8 mouse cellular contexts compared by ENCODE assay signal in genomic region chr1:73943667-73944289, GRCm38 (mm10).
DNase-seq lines count a peak whose midpoint lies in the region; ATAC-seq and TF ChIP-seq lines count a peak whose summit lies in the region.

No protein-coding gene starts in this region.

- no peak for TF ChIP-seq POLR2A in limb, embryonic 14.5 days (IDR thresholded peaks at IDR 0.05; ENCODE audit: borderline replicate concordance, extremely low read depth, insufficient read depth, insufficient read length)

- ATAC-seq in midbrain, embryonic 14.5 days (ENCODE audit: low FRiP score, low TSS enrichment) = no peak
- peak; percentile 31 for ATAC-seq in heart, postnatal 0 days (ENCODE audit: insufficient read depth, low read depth)
- peak; percentile 59; the same call in 1 of the 2 replicates for ATAC-seq in limb, embryonic 14.5 days (ENCODE audit: low FRiP score, low read depth)
- no peak for ATAC-seq in liver, embryonic 11.5 days (replicated peaks; ENCODE audit: low FRiP score)

- TF ChIP-seq CTCF in heart, postnatal 0 days (IDR thresholded peaks at IDR 0.05; ENCODE audit: low read depth) = no peak

- H3K4me1 ChIP-seq in midbrain, embryonic 14.5 days (ENCODE audit: control insufficient read depth, insufficient read depth, low read length) = 0 out of 2 replicates have a peak, but pooled peaks cover 8% of the 10 kb centered on the region
- H3K4me1 ChIP-seq in midbrain, embryonic 10.5 days = peaks cover 33% of the 10 kb centered on the region
- H3K4me1 ChIP-seq in heart, postnatal 0 days (ENCODE audit: control insufficient read depth, insufficient read depth) = peaks cover 53% of the 10 kb centered on the region
- peaks cover 26% of the 10 kb centered on the region for H3K4me1 ChIP-seq in limb, embryonic 14.5 days (ENCODE audit: control insufficient read depth, insufficient read depth, low read length)
- no peaks in the 10 kb centered on the region for H3K4me1 ChIP-seq in liver, embryonic 11.5 days (replicated peaks; ENCODE audit: control insufficient read depth, insufficient read depth, low read length)

- no peak for TF ChIP-seq EP300 in heart, postnatal 0 days (IDR thresholded peaks at IDR 0.05; ENCODE audit: low read depth)

- H3K9ac ChIP-seq in midbrain, embryonic 14.5 days (replicated peaks; ENCODE audit: low read length) = no peak overlapping the region
- no peak overlapping the region for H3K9ac ChIP-seq in heart, postnatal 0 days (replicated peaks; ENCODE audit: low read depth, low read length)
- 0 out of 2 replicates have a peak overlapping the region, but pooled peaks have one; percentile 14 for H3K9ac ChIP-seq in limb, embryonic 14.5 days (ENCODE audit: low read depth, low read length, severe bottlenecking)
- no peak overlapping the region for H3K9ac ChIP-seq in liver, embryonic 11.5 days (ENCODE audit: low read depth, low read length)

- no peaks in the 10 kb centered on the region for H3K27me3 ChIP-seq in midbrain, embryonic 14.5 days (ENCODE audit: control insufficient read depth, insufficient read depth, low read length)
- H3K27me3 ChIP-seq in midbrain, embryonic 10.5 days (ENCODE audit: low read depth, poor library complexity, severe bottlenecking) = no peaks in the 10 kb centered on the region; the same call in none of the 2 replicates
- no peaks in the 10 kb centered on the region for H3K27me3 ChIP-seq in heart, postnatal 0 days (ENCODE audit: control insufficient read depth, insufficient read depth, low read length)
- H3K27me3 ChIP-seq in limb, embryonic 14.5 days (ENCODE audit: control insufficient read depth, insufficient read depth, low read length) = no peaks in the 10 kb centered on the region
- no peaks in the 10 kb centered on the region; the same call in 1 of the 2 replicates for H3K27me3 ChIP-seq in liver, embryonic 11.5 days (replicated peaks; ENCODE audit: control insufficient read depth, insufficient read depth, low read length)

- H3K4me3 ChIP-seq in midbrain, embryonic 14.5 days (replicated peaks; ENCODE audit: low read depth, low read length) = no peak overlapping the region
- no peak overlapping the region for H3K4me3 ChIP-seq in midbrain, embryonic 10.5 days
- H3K4me3 ChIP-seq in heart, postnatal 0 days (ENCODE audit: low read depth, low read length) = no peak overlapping the region
- H3K4me3 ChIP-seq in limb, embryonic 14.5 days (replicated peaks; ENCODE audit: low read length) = no peak overlapping the region
- H3K4me3 ChIP-seq in liver, embryonic 11.5 days (ENCODE audit: low read depth, low read length) = no peak overlapping the region

- no peaks in the 10 kb centered on the region for H3K9me3 ChIP-seq in midbrain, embryonic 14.5 days (ENCODE audit: control insufficient read depth, low read length)
- H3K9me3 ChIP-seq in midbrain, embryonic 10.5 days (replicated peaks) = no peaks in the 10 kb centered on the region
- no peaks in the 10 kb centered on the region for H3K9me3 ChIP-seq in heart, postnatal 0 days (replicated peaks; ENCODE audit: control insufficient read depth, low read length)
- no peaks in the 10 kb centered on the region for H3K9me3 ChIP-seq in limb, embryonic 14.5 days (ENCODE audit: control insufficient read depth, low read length)
- no peaks in the 10 kb centered on the region for H3K9me3 ChIP-seq in liver, embryonic 11.5 days (ENCODE audit: control insufficient read depth, low read length)

- H3K27ac ChIP-seq in midbrain, embryonic 14.5 days (replicated peaks; ENCODE audit: low read depth, low read length) = 0 out of 2 replicates have a peak overlapping the region, but pooled peaks have one; percentile 32
- no peak overlapping the region; the same call in 1 of the 2 replicates for H3K27ac ChIP-seq in midbrain, embryonic 10.5 days (replicated peaks)
- H3K27ac ChIP-seq in heart, postnatal 0 days (ENCODE audit: low read depth) = peak overlapping the region; percentile 77
- H3K27ac ChIP-seq in limb, embryonic 14.5 days (replicated peaks; ENCODE audit: low read depth, low read length) = peak overlapping the region; percentile 86
- no peak overlapping the region for H3K27ac ChIP-seq in liver, embryonic 11.5 days (ENCODE audit: low read depth, low read length)

- H3K36me3 ChIP-seq in midbrain, embryonic 14.5 days (ENCODE audit: control insufficient read depth, insufficient read depth, low read length) = no peaks in the 10 kb centered on the region
- no peaks in the 10 kb centered on the region for H3K36me3 ChIP-seq in midbrain, embryonic 10.5 days
- H3K36me3 ChIP-seq in heart, postnatal 0 days (replicated peaks; ENCODE audit: control insufficient read depth, insufficient read depth, low read length) = peaks cover 47% of the 10 kb centered on the region
- peaks cover 15% of the 10 kb centered on the region; the same call in 1 of the 2 replicates for H3K36me3 ChIP-seq in limb, embryonic 14.5 days (ENCODE audit: control insufficient read depth, insufficient read depth, low read length)
- no peaks in the 10 kb centered on the region for H3K36me3 ChIP-seq in liver, embryonic 11.5 days (ENCODE audit: control insufficient read depth, insufficient read depth, low read length)

- no peak overlapping the region for H3K4me2 ChIP-seq in midbrain, embryonic 14.5 days (ENCODE audit: low read length)
- no peak overlapping the region for H3K4me2 ChIP-seq in heart, postnatal 0 days (ENCODE audit: low read depth, low read length)
- H3K4me2 ChIP-seq in limb, embryonic 14.5 days (replicated peaks; ENCODE audit: low read depth, low read length, severe bottlenecking) = no peak overlapping the region
- H3K4me2 ChIP-seq in liver, embryonic 11.5 days = no peak overlapping the region

- peak; percentile 19 for DNase-seq in cerebellum, adult 11-12 months
- no peak for DNase-seq in cerebellum, postnatal 36 days
- no peak for DNase-seq in midbrain, embryonic 14.5 days
- no peak for DNase-seq in midbrain, embryonic 10.5 days (ENCODE audit: low spot score)
- DNase-seq in heart, postnatal 0 days (ENCODE audit: low spot score) = peak; percentile 66
- DNase-seq in limb, embryonic 14.5 days (ENCODE audit: low spot score) = peak; percentile 74
- peak; percentile 60 for DNase-seq in testis, postnatal 14 days (ENCODE audit: low spot score)
- no peak for DNase-seq in liver, embryonic 11.5 days (ENCODE audit: low spot score)

- WGBS in midbrain, embryonic 14.5 days = 78% methylated on average over 9 of the region's 9 CpGs
- WGBS in midbrain, embryonic 10.5 days = 74% methylated on average over 9 of the region's 9 CpGs
- WGBS in heart, postnatal 0 days = 37% methylated on average over 9 of the region's 9 CpGs
- 61% methylated on average over 9 of the region's 9 CpGs for WGBS in limb, embryonic 14.5 days
- 80% methylated on average over 9 of the region's 9 CpGs for WGBS in liver, embryonic 11.5 days

Comparison
In these comparisons a context has a peak if more than half of its experiments do, and no peak if none do; other contexts are left out.
1. DNase-seq: peak in cerebellum, adult 11-12 months (single experiment), heart, postnatal 0 days (single experiment), limb, embryonic 14.5 days (single experiment) and testis, postnatal 14 days (single experiment); none in cerebellum, postnatal 36 days (0 of 2), midbrain, embryonic 14.5 days (single experiment), midbrain, embryonic 10.5 days (single experiment) and liver, embryonic 11.5 days (single experiment).
2. H3K27ac ChIP-seq: peak in midbrain, embryonic 14.5 days (single experiment), heart, postnatal 0 days (single experiment) and limb, embryonic 14.5 days (single experiment); none in midbrain, embryonic 10.5 days (single experiment) and liver, embryonic 11.5 days (single experiment).
3. ATAC-seq: peak in heart, postnatal 0 days (single experiment) and limb, embryonic 14.5 days (single experiment); none in midbrain, embryonic 14.5 days (single experiment) and liver, embryonic 11.5 days (single experiment).